Mouse (Mus musculus): ENCODE results near the gene Copz1. TPM values are rescaled to one million over a fixed set of nuclear protein-coding genes. Genes with fewer than 3 reads are reported as not detected.

Copz1 gene
- polyA plus RNA-seq, 1 experiment, result 9.1 TPM

GRCm38 (mm10) chr15:103284647-103285046 lies 12.1 kb downstream of the Copz1 start:
- Histone ChIP-seq H3K9me3 (ENCODE audit: control insufficient read depth, low read length) (no peaks in the 10 kb centered on the region), H3K4me3 (replicated peaks) (no peak overlapping the region), H3K36me3 (ENCODE audit: control insufficient read depth) (peaks cover 83% of the 10 kb centered on the region), H3K27me3 (ENCODE audit: control insufficient read depth) (no peaks in the 10 kb centered on the region), H3K4me1 (ENCODE audit: control insufficient read depth) (peaks cover 42% of the 10 kb centered on the region)
- TF ChIP-seq GATA1 (IDR thresholded peaks at IDR 0.05; ENCODE audit: low read length) (no peak), TAL1 (IDR thresholded peaks at IDR 0.05; ENCODE audit: low read length) (no peak)

- no peaks in the 10 kb centered on the region for H3K9me3 ChIP-seq (ENCODE audit: control insufficient read depth, low read length)
- H3K36me3 ChIP-seq (ENCODE audit: control insufficient read depth), result peaks cover 86% of the 10 kb centered on the region
- H3K4me3 ChIP-seq (replicated peaks), result no peak overlapping the region
- TF ChIP-seq GATA1 (IDR thresholded peaks at IDR 0.05; ENCODE audit: low read length) (no peak), TAL1 (IDR thresholded peaks at IDR 0.05; ENCODE audit: low read length) (no peak)
- peaks cover 29% of the 10 kb centered on the region for H3K4me1 ChIP-seq (ENCODE audit: control insufficient read depth)
- no peaks in the 10 kb centered on the region for H3K27me3 ChIP-seq (ENCODE audit: control insufficient read depth)
These were observed 13.4 kb downstream of the Copz1 start for GRCm38 (mm10) chr15:103285778-103286417.

- Histone ChIP-seq H3K9me3 (ENCODE audit: control insufficient read depth, low read length) (no peaks in the 10 kb centered on the region), H3K27me3 (ENCODE audit: control insufficient read depth) (no peaks in the 10 kb centered on the region), H3K36me3 (ENCODE audit: control insufficient read depth) (peaks cover 96% of the 10 kb centered on the region), H3K4me1 (ENCODE audit: control insufficient read depth) (peaks cover 13% of the 10 kb centered on the region), H3K4me3 (replicated peaks) (no peak overlapping the region)
- TF ChIP-seq GATA1 (IDR thresholded peaks at IDR 0.05; ENCODE audit: low read length), result no peak
- TF ChIP-seq TAL1 (IDR thresholded peaks at IDR 0.05; ENCODE audit: low read length), result no peak
These were observed 17.1 kb downstream of the Copz1 start for GRCm38 (mm10) chr15:103289600-103289999.

- Histone ChIP-seq H3K4me3 (replicated peaks) (no peak overlapping the region), H3K9me3 (ENCODE audit: control insufficient read depth, low read length) (no peaks in the 10 kb centered on the region), H3K4me1 (ENCODE audit: control insufficient read depth) (peaks cover 7% of the 10 kb centered on the region), H3K36me3 (ENCODE audit: control insufficient read depth) (peaks cover 94% of the 10 kb centered on the region), H3K27me3 (ENCODE audit: control insufficient read depth) (no peaks in the 10 kb centered on the region)
- TF ChIP-seq GATA1 (IDR thresholded peaks at IDR 0.05; ENCODE audit: low read length), result no peak
- TF ChIP-seq TAL1 (IDR thresholded peaks at IDR 0.05; ENCODE audit: low read length), result no peak
These were observed 17.9 kb downstream of the Copz1 start for GRCm38 (mm10) chr15:103290417-103290816.

- TF ChIP-seq TAL1 (IDR thresholded peaks at IDR 0.05; ENCODE audit: low read length), result no peak
- no peak for TF ChIP-seq GATA1 (IDR thresholded peaks at IDR 0.05; ENCODE audit: low read length)
- Histone ChIP-seq H3K4me3 (replicated peaks) (no peak overlapping the region), H3K36me3 (ENCODE audit: control insufficient read depth) (peaks cover 94% of the 10 kb centered on the region), H3K27me3 (ENCODE audit: control insufficient read depth) (no peaks in the 10 kb centered on the region), H3K4me1 (ENCODE audit: control insufficient read depth) (peaks cover 3% of the 10 kb centered on the region), H3K9me3 (ENCODE audit: control insufficient read depth, low read length) (no peaks in the 10 kb centered on the region)
These were observed 18.3 kb downstream of the Copz1 start for GRCm38 (mm10) chr15:103290843-103291242.

- peaks cover 95% of the 10 kb centered on the region for H3K36me3 ChIP-seq (ENCODE audit: control insufficient read depth)
- peaks cover 2% of the 10 kb centered on the region for H3K4me1 ChIP-seq (ENCODE audit: control insufficient read depth)
- TF ChIP-seq TAL1 (IDR thresholded peaks at IDR 0.05; ENCODE audit: low read length) (no peak), GATA1 (IDR thresholded peaks at IDR 0.05; ENCODE audit: low read length) (no peak)
- no peaks in the 10 kb centered on the region for H3K27me3 ChIP-seq (ENCODE audit: control insufficient read depth)
- no peak overlapping the region for H3K4me3 ChIP-seq (replicated peaks)
- H3K9me3 ChIP-seq (ENCODE audit: control insufficient read depth, low read length), result no peaks in the 10 kb centered on the region
These were observed 20.3 kb downstream of the Copz1 start for GRCm38 (mm10) chr15:103292673-103293345.

- no peak overlapping the region for H3K4me3 ChIP-seq (replicated peaks)
- no peaks in the 10 kb centered on the region for H3K9me3 ChIP-seq (ENCODE audit: control insufficient read depth, low read length)
- TF ChIP-seq GATA1 (IDR thresholded peaks at IDR 0.05; ENCODE audit: low read length), result no peak
- no peak for TF ChIP-seq TAL1 (IDR thresholded peaks at IDR 0.05; ENCODE audit: low read length)
- H3K27me3 ChIP-seq (ENCODE audit: control insufficient read depth), result no peaks in the 10 kb centered on the region
- H3K36me3 ChIP-seq (ENCODE audit: control insufficient read depth), result peaks cover 95% of the 10 kb centered on the region
- peaks cover 2% of the 10 kb centered on the region for H3K4me1 ChIP-seq (ENCODE audit: control insufficient read depth)
These were observed 20.9 kb downstream of the Copz1 start for GRCm38 (mm10) chr15:103293375-103293774.

- Histone ChIP-seq H3K4me1 (ENCODE audit: control insufficient read depth) (no peaks in the 10 kb centered on the region), H3K27me3 (ENCODE audit: control insufficient read depth) (no peaks in the 10 kb centered on the region), H3K9me3 (ENCODE audit: control insufficient read depth, low read length) (no peaks in the 10 kb centered on the region), H3K36me3 (ENCODE audit: control insufficient read depth) (peaks cover 95% of the 10 kb centered on the region), H3K4me3 (replicated peaks) (no peak overlapping the region)
- no peak for TF ChIP-seq TAL1 (IDR thresholded peaks at IDR 0.05; ENCODE audit: low read length)
- TF ChIP-seq GATA1 (IDR thresholded peaks at IDR 0.05; ENCODE audit: low read length), result no peak
These were observed 22.1 kb downstream of the Copz1 start for GRCm38 (mm10) chr15:103294649-103295048.

GRCm38 (mm10) chr15:103295851-103296250 lies 23.3 kb downstream of the Copz1 start:
- H3K4me3 ChIP-seq (replicated peaks), result no peak overlapping the region
- peaks cover 2% of the 10 kb centered on the region; the same call in 1 of the 2 replicates for H3K4me1 ChIP-seq (ENCODE audit: control insufficient read depth)
- no peaks in the 10 kb centered on the region for H3K27me3 ChIP-seq (ENCODE audit: control insufficient read depth)
- peaks cover 95% of the 10 kb centered on the region for H3K36me3 ChIP-seq (ENCODE audit: control insufficient read depth)
- TF ChIP-seq GATA1 (IDR thresholded peaks at IDR 0.05; ENCODE audit: low read length) (no peak), TAL1 (IDR thresholded peaks at IDR 0.05; ENCODE audit: low read length) (no peak)
- no peaks in the 10 kb centered on the region for H3K9me3 ChIP-seq (ENCODE audit: control insufficient read depth, low read length)

Measured in erythroblast, embryonic 14.5 days (primary cell).